Mouse (Mus musculus) forebrain, postnatal 0 days (tissue): ENCODE results near the gene Fam160b1. TPM values are rescaled to one million over a fixed set of nuclear protein-coding genes. Genes with fewer than 3 reads are reported as not detected.
A peak's percentile ranks its signal among the peaks of the same experiment; 100 is the strongest.

Experiments used
- ATAC-seq: fragments of 200-750 bp; cut with Nextera tagmentation; 2 replicates; pipeline ENCODE4 v1.8.0; 2017; ENCODE audit warnings: mild to moderate bottlenecking, moderate library complexity
- DNase-seq: peaks from one replicate; pipeline ENCODE4 v3.0.0-alpha.2; 2015
- H3K27ac ChIP-seq: fragments of 300-500 bp; sonication (generic); 2 replicates; pipeline ENCODE4 v1.5.1; 2014; ENCODE audit warnings: low read depth, mild to moderate bottlenecking, antibody characterized with exemption, low read length, moderate library complexity, mixed read lengths
- H3K27me3 ChIP-seq: fragments of 300-500 bp; sonication (generic); 2 replicates; pipeline ENCODE4 v1.6.1; 2014; ENCODE audit warnings: mild to moderate bottlenecking, low read length, mixed read lengths; ENCODE audit not compliant: insufficient read depth
- H3K36me3 ChIP-seq: fragments of 300-500 bp; sonication (generic); 2 replicates; pipeline ENCODE4 v1.6.1; 2014; ENCODE audit warnings: mild to moderate bottlenecking, moderate library complexity; ENCODE audit not compliant: insufficient read depth
- H3K4me1 ChIP-seq: fragments of 300-500 bp; sonication (generic); 2 replicates; pipeline ENCODE4 v1.6.1; 2014; ENCODE audit warnings: antibody characterized with exemption; ENCODE audit not compliant: insufficient read depth
- H3K4me2 ChIP-seq: fragments of 300-500 bp; sonication (generic); 2 replicates; pipeline ENCODE4 v1.6.1; 2014; ENCODE audit warnings: low read depth, mild to moderate bottlenecking, moderate library complexity
- H3K4me3 ChIP-seq: fragments of 300-500 bp; sonication (generic); 2 replicates; pipeline ENCODE4 v1.5.1; 2014; ENCODE audit warnings: low read depth, low read length, mixed read lengths
- H3K9ac ChIP-seq: fragments of 300-500 bp; sonication (generic); 2 replicates; pipeline ENCODE4 v1.6.1; 2014; ENCODE audit warnings: mild to moderate bottlenecking
- H3K9me3 ChIP-seq: fragments of 300-500 bp; sonication (generic); 2 replicates; pipeline ENCODE4 v1.6.1; 2016; ENCODE audit warnings: low read length
- CTCF ChIP-seq: sonication (generic); IDR thresholded peaks from 2 replicates; pipeline ENCODE4 v1.5.1; 2016; ENCODE audit warnings: antibody characterized with exemption, control low read depth, low read depth
- WGBS: fragments of 180-500 bp; shearing (Covaris S2); extraction: QIAGEN DNeasy Blood & Tissue Kit; methylation state at CpG from one replicate; pipeline ENCODE4 v1.1.7; 2014; 5-methylcytosine and 5-hydroxymethylcytosine counted together
- polyA plus RNA-seq: library from polyadenylated mRNA; unstranded; fragments of >200 nt; fragmentation: Nextera tagmentation; extraction: Ambion mirVana; gene quantifications from 2 replicates; pipeline ENCODE4 v1.2.1, GENCODE M21; 2015
- total RNA-seq: library from RNA; depleted of rRNA; stranded (reverse); fragments of >200 nt; gene quantifications from 2 replicates; pipeline ENCODE4 v1.2.3, GENCODE M21; 2014

Fam160b1 gene
- total and polyA plus RNA-seq, 2 experiments from 2014 or later: 10.8 to 23.0 TPM

DNA sequence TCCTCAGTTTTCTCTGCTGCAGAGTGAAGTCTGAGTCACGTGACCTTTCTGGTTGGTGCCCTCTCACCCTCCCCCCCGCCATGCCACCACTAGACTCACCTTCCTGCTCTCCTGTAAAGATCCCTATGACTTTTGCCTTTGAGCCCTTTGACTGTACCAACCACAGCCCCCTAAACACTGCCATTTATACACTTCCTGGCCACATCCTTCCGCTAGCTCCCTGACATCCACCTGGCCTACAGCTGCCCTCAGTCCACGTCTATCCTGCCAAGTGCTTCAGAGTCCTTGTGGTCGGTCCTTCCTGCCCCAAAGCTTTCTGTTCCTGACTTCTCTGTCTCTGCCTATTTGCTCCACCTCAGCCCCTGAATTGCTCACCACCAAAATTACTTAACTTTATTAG, 16.6 kb upstream of the Fam160b1 start:
- 78% methylated on average over 5 of the region's 5 CpGs for WGBS

DNA sequence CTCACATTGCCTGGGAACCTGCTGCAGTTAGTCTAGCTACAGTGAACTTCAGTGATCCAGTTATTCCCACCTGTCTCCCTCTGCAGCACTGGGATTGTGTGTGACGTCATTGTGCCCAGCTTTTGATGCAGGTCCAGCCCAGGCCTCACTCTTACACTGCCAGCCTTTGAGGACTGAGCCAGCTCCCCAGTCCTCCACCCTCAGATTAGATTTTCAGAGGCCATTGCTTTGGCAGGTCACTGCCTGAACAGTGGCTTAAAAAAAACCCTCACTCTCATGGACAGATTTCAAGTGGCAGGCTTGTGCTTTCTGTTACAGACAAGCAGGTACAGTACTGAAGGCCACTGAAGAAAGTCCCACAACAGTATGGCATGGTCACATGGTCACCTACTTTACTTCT, 15.8 kb upstream of the Fam160b1 start:
- no peak overlapping the region for H3K4me3 ChIP-seq

More for the DNA sequence above, 16.6 kb upstream of the Fam160b1 start:
- Histone ChIP-seq H3K27ac (no peak overlapping the region), H3K4me3 (no peak overlapping the region), H3K27me3 (no peaks in the 10 kb centered on the region), H3K4me1 (no peaks in the 10 kb centered on the region), H3K9me3 (no peaks in the 10 kb centered on the region), H3K4me2 (no peak overlapping the region), H3K36me3 (no peaks in the 10 kb centered on the region), H3K9ac (no peak overlapping the region)
- ATAC-seq (no peak), DNase-seq (no peak)
- TF ChIP-seq CTCF: no peak

GRCm38 (mm10) chr19:57349096-57349495, 11.4 kb upstream of the Fam160b1 start:
- Histone ChIP-seq H3K27ac (no peak overlapping the region), H3K4me1 (no peaks in the 10 kb centered on the region), H3K4me2 (no peak overlapping the region), H3K4me3 (no peak overlapping the region), H3K36me3 (no peaks in the 10 kb centered on the region), H3K9me3 (no peaks in the 10 kb centered on the region), H3K9ac (no peak overlapping the region), H3K27me3 (no peaks in the 10 kb centered on the region)
- ATAC-seq (no peak), DNase-seq (no peak)
- no peak for TF ChIP-seq CTCF

More for the DNA sequence above, 15.8 kb upstream of the Fam160b1 start:
- no peaks in the 10 kb centered on the region for H3K4me1 ChIP-seq
- no peaks in the 10 kb centered on the region for H3K9me3 ChIP-seq
- no peak for TF ChIP-seq CTCF
- no peaks in the 10 kb centered on the region for H3K36me3 ChIP-seq
- ATAC-seq: no peak
- WGBS: 76% methylated on average over 1 of the region's 1 CpGs
- no peak overlapping the region for H3K27ac ChIP-seq
- no peak overlapping the region for H3K9ac ChIP-seq
- H3K4me2 ChIP-seq: no peak overlapping the region
- no peak for DNase-seq
- H3K27me3 ChIP-seq: no peaks in the 10 kb centered on the region

GRCm38 (mm10) chr19:57352337-57352935, 8.0 kb upstream of the Fam160b1 start:
- Histone ChIP-seq H3K27me3 (no peaks in the 10 kb centered on the region), H3K4me1 (no peaks in the 10 kb centered on the region), H3K27ac (0 out of 2 replicates have a peak overlapping the region, but pooled peaks have one; percentile 42), H3K4me3 (no peak overlapping the region), H3K9me3 (no peaks in the 10 kb centered on the region), H3K4me2 (no peak overlapping the region), H3K9ac (no peak overlapping the region), H3K36me3 (no peaks in the 10 kb centered on the region)
- DNase-seq: peak; percentile 64
- peak; percentile 29; the same call in 1 of the 2 replicates for TF ChIP-seq CTCF
- 74% methylated on average over 12 of the region's 12 CpGs for WGBS
- peak; percentile 77 for ATAC-seq

DNA sequence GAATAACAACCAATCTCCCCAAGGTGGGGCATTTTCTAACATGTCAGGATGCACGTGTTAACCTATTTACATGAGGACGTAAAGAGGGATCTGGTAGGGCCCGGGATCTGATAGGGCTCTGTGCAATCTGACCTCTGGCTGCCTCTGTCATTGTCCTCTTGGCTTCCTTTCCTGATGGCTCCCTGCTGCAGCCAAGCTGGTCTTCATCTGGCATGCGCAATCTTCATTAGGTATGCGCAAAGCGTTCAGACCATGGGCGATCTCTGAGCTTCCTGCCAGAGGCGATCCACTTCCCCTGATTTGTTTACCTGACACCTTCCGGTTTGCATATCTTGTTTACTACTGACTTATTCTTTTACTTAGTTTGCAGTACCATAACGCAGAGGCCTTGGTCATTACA, 7.3 kb upstream of the Fam160b1 start:
- TF ChIP-seq CTCF: no peak

GRCm38 (mm10) chr19:57354050-57354449, 6.4 kb upstream of the Fam160b1 start:
- H3K4me1 ChIP-seq: no peaks in the 10 kb centered on the region
- no peak overlapping the region for H3K9ac ChIP-seq
- WGBS: 85% methylated on average over 11 of the region's 11 CpGs
- no peak overlapping the region for H3K4me3 ChIP-seq
- H3K9me3 ChIP-seq: no peaks in the 10 kb centered on the region
- no peak overlapping the region for H3K27ac ChIP-seq
- no peak for ATAC-seq
- no peak overlapping the region for H3K4me2 ChIP-seq
- H3K27me3 ChIP-seq: no peaks in the 10 kb centered on the region
- DNase-seq: no peak
- H3K36me3 ChIP-seq: no peaks in the 10 kb centered on the region
- TF ChIP-seq CTCF: no peak

More for the DNA sequence above, 7.3 kb upstream of the Fam160b1 start:
- Histone ChIP-seq H3K27ac (0 out of 2 replicates have a peak overlapping the region, but pooled peaks have one; percentile 42), H3K4me1 (no peaks in the 10 kb centered on the region), H3K9me3 (no peaks in the 10 kb centered on the region), H3K27me3 (no peaks in the 10 kb centered on the region), H3K4me2 (no peak overlapping the region), H3K36me3 (no peaks in the 10 kb centered on the region), H3K9ac (no peak overlapping the region), H3K4me3 (no peak overlapping the region)
- 80% methylated on average over 10 of the region's 10 CpGs for WGBS
- ATAC-seq (no peak), DNase-seq (no peak)

- Histone ChIP-seq H3K4me2 (no peak overlapping the region), H3K36me3 (no peaks in the 10 kb centered on the region), H3K27me3 (no peaks in the 10 kb centered on the region), H3K4me3 (no peak overlapping the region), H3K9ac (no peak overlapping the region), H3K4me1 (no peaks in the 10 kb centered on the region), H3K9me3 (no peaks in the 10 kb centered on the region), H3K27ac (no peak overlapping the region)
- no peak for TF ChIP-seq CTCF
- DNase-seq: no peak
- 81% methylated on average over 6 of the region's 6 CpGs for WGBS
- ATAC-seq: no peak
Measured at GRCm38 (mm10) chr19:57354715-57355114, 5.8 kb upstream of the Fam160b1 start.
